Mouse (Mus musculus): ENCODE measurements at regions not wholly inside any gene's neighbourhood (a gene's known extent, or its start where the extent isn't known, plus 50 kb on each side); places are given as distances from the start of the nearest gene placed in this dataset.

GRCm38 (mm10) chr13:54302351-54303070 lies 68.6 kb upstream of the Cplx2 start:
- TF ChIP-seq GATA1 (IDR thresholded peaks at IDR 0.05; ENCODE audit: borderline replicate concordance, low read length): no peak
- TF ChIP-seq FLI1 (IDR thresholded peaks at IDR 0.05; ENCODE audit: low read length): no peak

Data from megakaryocyte, embryonic 14.5 days (primary cell).